Mouse (Mus musculus) spleen, adult 2 months (tissue): ENCODE measurements at regions not wholly inside any gene's neighbourhood (a gene's known extent, or its start where the extent isn't known, plus 50 kb on each side); places are given as distances from the start of the nearest gene placed in this dataset.

Source experiments
- CTCF ChIP-seq: fragments of 200-500 bp; IDR thresholded peaks from 2 replicates; pipeline ENCODE4 v1.5.1; 2011; ENCODE audit warnings: mild to moderate bottlenecking, inconsistent platforms; ENCODE audit not compliant: insufficient read depth, insufficient read length, insufficient replicate concordance; ENCODE audit errors: extremely low read depth
- POLR2A ChIP-seq: fragments of 200-500 bp; IDR thresholded peaks from 2 replicates; pipeline ENCODE4 v1.6.1; 2011; ENCODE audit warnings: low read depth, low read length, inconsistent platforms

GRCm38 (mm10) chr12:25407301-25407700 is 310.4 kb upstream of the Id2 start:
- no peak for TF ChIP-seq POLR2A
- no peak for TF ChIP-seq CTCF
